Mouse (Mus musculus) limb, embryonic 10.5 days (tissue): ENCODE results near the gene Sgms2. TPM values are rescaled to one million over a fixed set of nuclear protein-coding genes. Genes with fewer than 3 reads are reported as not detected.

Experiments used
- DNase-seq: peaks from one replicate; pipeline ENCODE4 v3.0.0-alpha.2; 2017; ENCODE audit warnings: low spot score
- H3K27ac ChIP-seq: fragments of 300-500 bp; sonication (generic); 2 replicates; pipeline ENCODE4 v1.5.1; 2016; ENCODE audit warnings: mild to moderate bottlenecking
- H3K27me3 ChIP-seq: fragments of 300-500 bp; sonication (generic); 2 replicates; pipeline ENCODE4 v1.6.1; 2016; ENCODE audit warnings: low read depth, mild to moderate bottlenecking; ENCODE audit not compliant: poor library complexity, severe bottlenecking
- H3K36me3 ChIP-seq: fragments of 300-500 bp; sonication (generic); 2 replicates; pipeline ENCODE4 v1.6.1; 2016; ENCODE audit warnings: mild to moderate bottlenecking, moderate library complexity
- H3K4me1 ChIP-seq: fragments of 300-500 bp; sonication (generic); 2 replicates; pipeline ENCODE4 v1.6.1; 2016
- H3K4me3 ChIP-seq: fragments of 300-500 bp; sonication (generic); 2 replicates; pipeline ENCODE4 v1.5.1; 2016; ENCODE audit warnings: mild to moderate bottlenecking, moderate library complexity
- H3K9me3 ChIP-seq: fragments of 300-500 bp; sonication (generic); replicated peaks from 2 replicates; pipeline ENCODE4 v1.6.1; 2016; ENCODE audit warnings: mild to moderate bottlenecking
- WGBS: fragments of 180-500 bp; shearing (Covaris S2); methylation state at CpG from one replicate; pipeline ENCODE4 v1.1.7; 2016; 5-methylcytosine and 5-hydroxymethylcytosine counted together
- polyA plus RNA-seq: library from polyadenylated mRNA; unstranded; fragments of >200 nt; fragmentation: Nextera tagmentation; extraction: Ambion mirVana; gene quantifications from 2 replicates; pipeline ENCODE4 v1.2.1, GENCODE M21; 2016

Sgms2 gene
- polyA plus RNA-seq, 1 experiment from 2014 or later, result 1.3 TPM

DNA sequence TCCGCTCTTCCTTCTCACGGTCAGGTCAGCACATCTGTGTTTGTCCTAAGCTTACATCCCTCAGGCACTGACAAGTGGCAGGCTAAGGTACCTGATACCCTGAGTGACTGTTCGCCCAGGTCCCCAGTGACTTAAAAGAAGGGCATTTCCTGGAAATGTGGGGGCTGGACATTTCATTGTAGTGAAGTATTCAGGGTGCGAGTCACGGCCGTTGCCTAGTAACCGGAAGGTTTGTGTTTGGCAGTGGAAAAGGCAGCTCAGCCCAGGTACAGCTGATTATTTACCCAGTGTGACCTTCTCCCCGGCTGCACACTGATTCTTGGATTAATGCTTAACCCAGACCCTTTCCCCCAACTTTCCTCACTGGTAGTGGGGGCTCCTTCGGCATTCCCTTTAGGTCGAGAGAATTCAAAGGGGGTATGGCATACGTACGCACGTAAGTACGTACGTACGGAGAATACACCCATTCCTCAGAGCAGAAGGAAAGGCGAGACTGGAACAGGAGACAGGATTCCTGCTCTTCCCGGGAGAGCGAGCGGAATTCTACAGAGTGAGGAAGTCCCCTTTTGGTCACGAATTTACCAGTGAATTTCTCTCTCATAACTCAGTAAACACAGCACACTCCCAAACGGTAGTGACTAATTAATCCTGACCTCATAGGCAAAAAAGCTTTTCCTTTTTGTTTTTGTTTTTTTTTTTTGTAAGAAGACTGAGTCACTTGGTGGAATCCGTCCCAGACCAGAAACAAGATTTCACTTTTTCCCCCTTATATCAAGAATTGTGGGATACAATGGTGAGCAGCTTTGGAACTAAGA, 126.4 kb downstream of the Sgms2 start:
- Histone ChIP-seq H3K9me3 (no peaks in the 10 kb centered on the region), H3K27ac (no peak overlapping the region), H3K27me3 (no peaks in the 10 kb centered on the region), H3K36me3 (no peaks in the 10 kb centered on the region), H3K4me1 (peaks cover 11% of the 10 kb centered on the region), H3K4me3 (no peak overlapping the region)
- 81% methylated on average over 23 of the region's 23 CpGs for WGBS
- DNase-seq, result no peak

DNA sequence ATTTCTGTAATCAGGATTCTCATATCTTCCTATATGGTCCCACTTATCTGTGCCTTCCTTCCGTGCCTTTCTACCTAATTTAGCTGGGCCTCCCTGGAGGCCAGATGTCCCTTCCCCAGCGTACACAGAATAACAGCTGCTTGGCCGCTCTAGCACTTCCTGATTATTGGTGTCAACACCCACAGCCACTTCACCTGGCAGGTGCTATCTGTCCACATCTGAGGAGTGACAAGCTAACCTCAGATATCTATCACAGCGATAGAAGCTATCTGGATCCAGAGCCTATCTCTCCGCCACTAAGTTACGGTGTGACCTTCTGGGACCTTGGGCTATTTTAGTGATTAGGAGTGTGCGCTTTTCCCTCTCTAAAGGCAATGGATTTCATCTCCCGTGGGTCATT, 127.0 kb downstream of the Sgms2 start:
- Histone ChIP-seq H3K36me3 (no peaks in the 10 kb centered on the region), H3K9me3 (no peaks in the 10 kb centered on the region), H3K27me3 (no peaks in the 10 kb centered on the region), H3K27ac (no peak overlapping the region), H3K4me1 (peaks cover 8% of the 10 kb centered on the region), H3K4me3 (no peak overlapping the region)
- no peak for DNase-seq
- WGBS, result 72% methylated on average over 8 of the region's 8 CpGs

DNA sequence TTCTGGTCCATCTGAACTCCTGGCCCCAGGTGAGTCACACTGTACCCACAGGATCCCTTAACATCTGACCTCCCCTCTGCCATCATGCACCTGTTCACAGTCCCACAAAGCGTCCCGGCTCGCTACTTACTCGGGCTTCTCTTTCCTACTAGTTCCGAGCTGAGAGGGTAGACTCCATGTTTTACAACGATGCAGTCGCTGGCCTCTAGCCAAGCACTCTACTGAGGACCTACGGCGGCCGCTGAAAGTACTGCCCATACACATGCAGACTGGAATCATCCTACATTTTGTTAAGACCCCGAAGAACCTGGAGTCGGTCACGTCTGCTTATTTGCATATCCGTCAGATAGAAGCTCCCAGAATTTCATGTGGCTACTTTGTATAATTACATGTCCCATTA, 127.6 kb downstream of the Sgms2 start:
- no peak overlapping the region for H3K4me3 ChIP-seq
- DNase-seq, result no peak
- no peaks in the 10 kb centered on the region for H3K36me3 ChIP-seq
- peaks cover 8% of the 10 kb centered on the region for H3K4me1 ChIP-seq
- WGBS, result 92% methylated on average over 14 of the region's 14 CpGs
- H3K9me3 ChIP-seq, result no peaks in the 10 kb centered on the region
- H3K27me3 ChIP-seq, result no peaks in the 10 kb centered on the region
- H3K27ac ChIP-seq, result no peak overlapping the region

DNA sequence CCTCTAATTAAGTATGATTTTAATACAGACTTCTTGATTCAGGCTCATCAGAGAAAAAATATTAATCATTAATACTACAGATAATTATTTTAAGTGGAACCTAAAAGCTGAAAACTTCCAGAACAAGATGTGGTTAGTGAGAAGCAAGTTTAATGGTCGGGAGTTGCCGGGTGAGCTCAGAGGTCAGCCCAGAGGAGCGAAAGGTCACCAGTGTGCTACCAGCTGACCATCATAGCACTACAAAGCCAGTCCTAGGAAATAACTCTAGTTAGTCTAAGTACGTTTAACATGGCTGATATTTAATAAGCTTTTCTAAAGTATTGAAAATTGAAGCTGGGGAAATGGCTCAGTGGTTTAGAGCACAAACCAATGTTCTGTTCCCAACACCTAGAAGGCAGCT, 129.3 kb downstream of the Sgms2 start:
- no peak for DNase-seq
- 75% methylated on average over 4 of the region's 4 CpGs for WGBS

DNA sequence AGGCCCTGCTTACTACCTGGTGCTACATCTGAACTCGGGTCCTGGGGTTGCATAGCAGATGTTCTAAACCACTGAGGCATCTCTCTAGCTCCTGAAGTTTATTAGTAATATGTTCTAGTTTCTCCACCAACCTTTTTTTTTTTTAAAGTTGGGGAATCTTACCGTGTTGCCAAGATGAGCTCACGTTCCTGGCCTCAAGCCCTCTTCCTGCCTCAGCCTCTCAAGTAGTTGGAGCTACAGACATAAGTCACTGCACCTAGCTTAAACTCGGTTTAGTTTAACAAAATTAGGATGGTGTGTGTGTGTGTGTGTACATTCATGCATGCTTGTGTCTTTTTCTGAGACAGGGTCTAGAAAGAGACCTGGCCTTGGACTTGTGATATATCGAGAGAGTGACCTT, 132.2 kb downstream of the Sgms2 start:
- no peak overlapping the region for H3K4me3 ChIP-seq
- no peak for DNase-seq
- H3K9me3 ChIP-seq, result no peaks in the 10 kb centered on the region
- H3K27ac ChIP-seq, result no peak overlapping the region
- H3K27me3 ChIP-seq, result no peaks in the 10 kb centered on the region
- no peaks in the 10 kb centered on the region for H3K36me3 ChIP-seq
- peaks cover 4% of the 10 kb centered on the region; the same call in 1 of the 2 replicates for H3K4me1 ChIP-seq
- WGBS, result 86% methylated on average over 5 of the region's 5 CpGs

More for the DNA sequence above, 129.3 kb downstream of the Sgms2 start:
- no peaks in the 10 kb centered on the region for H3K27me3 ChIP-seq
- H3K36me3 ChIP-seq, result no peaks in the 10 kb centered on the region
- no peaks in the 10 kb centered on the region for H3K9me3 ChIP-seq
- H3K27ac ChIP-seq, result no peak overlapping the region
- peaks cover 8% of the 10 kb centered on the region for H3K4me1 ChIP-seq
- H3K4me3 ChIP-seq, result no peak overlapping the region

DNA sequence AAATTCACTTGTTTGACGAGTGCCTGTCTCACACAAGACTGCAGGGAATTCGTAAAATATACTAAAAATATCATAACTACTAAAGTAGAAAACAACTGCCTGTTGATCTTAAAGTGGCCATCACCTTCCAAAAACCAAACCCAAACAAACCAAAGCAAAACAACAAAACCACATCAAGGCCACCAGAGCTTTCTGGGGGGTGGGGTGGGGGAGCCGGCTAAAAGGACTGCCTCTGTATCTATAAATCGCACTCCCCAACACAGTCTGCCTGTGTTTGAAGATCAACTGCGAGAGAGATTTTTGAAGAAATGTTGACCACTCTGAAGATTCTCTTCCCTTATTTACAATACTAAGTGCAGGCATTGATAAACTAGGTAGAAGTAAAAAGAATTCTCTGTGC, 133.0 kb downstream of the Sgms2 start:
- no peak overlapping the region for H3K27ac ChIP-seq
- WGBS, result 81% methylated on average over 5 of the region's 5 CpGs
- no peaks in the 10 kb centered on the region for H3K36me3 ChIP-seq
- H3K4me1 ChIP-seq, result peaks cover 4% of the 10 kb centered on the region; the same call in 1 of the 2 replicates
- no peak for DNase-seq
- H3K27me3 ChIP-seq, result no peaks in the 10 kb centered on the region
- no peak overlapping the region for H3K4me3 ChIP-seq
- H3K9me3 ChIP-seq, result no peaks in the 10 kb centered on the region

DNA sequence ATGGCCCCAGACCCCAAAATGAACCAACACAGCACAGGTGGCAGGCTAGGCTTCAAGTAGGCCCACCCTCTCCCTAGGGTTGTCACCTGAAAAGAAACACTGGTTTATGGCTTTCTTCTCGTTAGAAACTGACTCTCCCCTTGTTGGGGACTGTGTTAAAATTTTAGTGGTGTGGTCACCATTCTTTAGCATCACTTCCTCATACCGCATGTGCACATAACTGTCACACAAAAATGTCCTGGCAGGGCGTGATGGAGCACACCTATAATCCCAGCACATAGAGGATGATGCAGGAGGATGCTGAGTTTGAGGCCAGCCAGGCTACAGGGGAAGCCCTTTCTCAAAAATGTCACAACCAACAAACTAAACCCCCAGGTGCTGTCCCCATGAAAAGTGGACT, 133.6 kb downstream of the Sgms2 start:
- 85% methylated on average over 3 of the region's 3 CpGs for WGBS
- Histone ChIP-seq H3K9me3 (no peaks in the 10 kb centered on the region), H3K27ac (no peak overlapping the region), H3K4me1 (peaks cover 4% of the 10 kb centered on the region; the same call in 1 of the 2 replicates), H3K4me3 (no peak overlapping the region), H3K36me3 (no peaks in the 10 kb centered on the region), H3K27me3 (no peaks in the 10 kb centered on the region)
- DNase-seq, result no peak

DNA sequence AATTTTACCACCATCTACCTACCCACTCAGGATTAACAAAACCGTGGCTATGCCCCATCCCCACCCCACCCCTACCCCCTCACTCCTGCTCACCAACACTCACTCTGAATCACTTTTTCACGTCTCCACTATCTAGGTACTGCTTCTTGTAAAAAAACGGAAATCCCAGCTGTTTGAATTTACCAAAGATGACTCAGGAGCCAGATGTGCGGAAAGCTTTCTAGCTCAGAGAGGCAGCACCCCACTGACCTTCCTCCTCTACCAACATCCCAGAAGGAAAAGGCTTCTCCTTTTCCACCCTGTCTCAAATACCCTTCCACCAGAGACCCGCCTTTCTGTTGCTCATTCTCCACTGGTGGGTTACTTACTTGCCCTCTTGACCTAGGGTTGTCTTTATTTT, 135.2 kb downstream of the Sgms2 start:
- DNase-seq, result no peak
- H3K36me3 ChIP-seq, result no peaks in the 10 kb centered on the region
- no peaks in the 10 kb centered on the region for H3K27me3 ChIP-seq
- H3K4me3 ChIP-seq, result no peak overlapping the region
- H3K9me3 ChIP-seq, result no peaks in the 10 kb centered on the region
- H3K27ac ChIP-seq, result no peak overlapping the region
- H3K4me1 ChIP-seq, result peaks cover 4% of the 10 kb centered on the region; the same call in 1 of the 2 replicates
- WGBS, result 65% methylated on average over 5 of the region's 5 CpGs

DNA sequence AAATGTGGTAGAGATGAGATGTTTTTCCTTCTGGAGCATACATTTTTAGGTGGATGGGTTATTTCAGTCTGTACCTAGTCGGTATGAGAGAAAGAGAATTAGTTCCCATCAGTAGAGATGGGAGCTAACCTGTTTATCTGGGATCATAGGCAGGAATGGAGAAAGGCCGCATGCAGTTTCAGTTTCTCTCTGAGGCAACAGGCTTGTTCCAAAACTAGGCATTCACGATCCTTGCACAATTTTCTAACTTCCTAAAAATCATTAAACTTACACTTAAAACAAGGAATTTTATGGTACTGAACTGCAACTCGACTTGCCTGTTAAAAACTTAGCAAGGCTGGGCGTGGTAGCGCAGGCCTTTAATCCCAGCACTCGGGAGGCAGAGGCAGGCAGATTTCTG, 140.7 kb downstream of the Sgms2 start:
- Histone ChIP-seq H3K27me3 (no peaks in the 10 kb centered on the region), H3K27ac (no peak overlapping the region), H3K4me1 (0 out of 2 replicates have a peak, but pooled peaks cover 3% of the 10 kb centered on the region), H3K9me3 (no peaks in the 10 kb centered on the region), H3K36me3 (no peaks in the 10 kb centered on the region), H3K4me3 (no peak overlapping the region)
- DNase-seq, result no peak
- 93% methylated on average over 7 of the region's 7 CpGs for whole genome bisulfite sequencing

DNA sequence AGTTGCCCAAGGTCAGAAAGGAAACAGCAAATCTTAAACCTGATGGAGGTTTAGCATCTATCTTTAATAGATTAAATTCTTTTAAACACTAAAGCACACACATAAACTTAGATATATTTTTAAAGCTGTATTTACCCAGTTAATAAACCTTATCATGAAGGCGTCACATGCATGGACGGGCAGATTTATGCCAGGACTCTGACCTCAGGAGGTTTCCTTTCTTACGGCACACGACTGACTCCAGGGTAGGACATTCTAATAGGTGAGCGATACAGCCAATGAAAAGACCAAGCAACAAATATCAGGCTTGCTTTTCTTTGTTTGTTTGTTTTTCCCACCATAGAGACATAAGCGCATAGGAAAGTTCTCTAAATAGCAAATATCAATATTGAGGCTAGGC, 142.2 kb downstream of the Sgms2 start:
- Histone ChIP-seq H3K9me3 (no peaks in the 10 kb centered on the region), H3K4me1 (peaks cover 10% of the 10 kb centered on the region), H3K4me3 (no peak overlapping the region), H3K27me3 (no peaks in the 10 kb centered on the region), H3K27ac (no peak overlapping the region), H3K36me3 (no peaks in the 10 kb centered on the region)
- WGBS, result 86% methylated on average over 6 of the region's 6 CpGs
- no peak for DNase-seq

DNA sequence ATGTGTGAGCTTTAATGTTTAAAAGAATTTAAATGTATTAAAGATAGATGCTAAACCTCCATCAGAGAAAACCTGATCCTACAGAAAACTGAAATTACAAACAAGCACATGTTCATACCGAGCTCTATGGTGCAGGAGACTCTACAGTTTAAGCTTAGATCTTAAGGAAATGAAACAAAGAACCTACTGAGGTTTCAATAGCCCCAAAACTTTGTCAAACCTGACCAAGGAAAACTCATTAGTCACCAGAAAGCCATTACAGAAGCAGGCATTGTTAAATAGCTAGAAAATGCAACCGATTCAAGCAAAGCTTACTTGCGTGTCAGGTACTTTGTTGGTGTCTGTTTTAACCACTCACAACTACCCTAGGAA, 142.6 kb downstream of the Sgms2 start:
- H3K36me3 ChIP-seq, result no peaks in the 10 kb centered on the region
- 88% methylated on average over 3 of the region's 3 CpGs for WGBS
- no peaks in the 10 kb centered on the region for H3K27me3 ChIP-seq

DNA sequence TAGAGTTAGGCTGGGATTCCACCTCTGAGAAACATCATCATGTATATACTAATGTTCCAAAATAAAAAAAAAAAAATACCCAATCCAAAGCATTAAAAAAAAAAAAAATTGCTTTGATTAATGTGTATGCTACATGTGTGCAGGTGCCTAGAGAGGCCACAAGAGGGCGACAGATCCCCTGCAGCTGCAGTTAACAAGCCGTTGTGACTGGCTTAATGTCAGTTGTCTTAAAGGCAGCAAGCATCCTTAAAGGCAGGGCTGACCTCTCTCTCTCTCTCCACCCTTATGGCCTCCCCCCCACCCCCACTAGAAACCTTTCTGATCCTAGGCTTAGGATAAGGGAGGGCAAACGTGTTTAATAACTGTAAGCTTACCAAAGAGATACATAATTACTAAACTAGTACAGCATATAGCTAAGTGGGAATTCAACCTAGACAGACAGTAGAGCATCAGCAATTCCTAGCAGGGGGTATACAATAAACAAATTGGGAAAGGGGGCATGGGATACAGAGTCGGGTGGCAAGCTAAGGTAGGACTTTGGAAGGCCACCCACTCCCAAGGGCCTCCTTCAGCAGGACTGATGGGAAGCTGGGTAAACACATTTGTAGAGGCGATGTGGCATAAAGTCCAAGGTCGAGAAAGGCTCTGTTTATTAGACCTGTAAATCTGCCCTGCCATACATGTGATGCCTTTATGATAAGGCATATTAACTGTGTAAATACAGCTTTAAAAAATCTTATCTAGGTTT, 143.2 kb downstream of the Sgms2 start:
- DNase-seq, result no peak
- Histone ChIP-seq H3K4me1 (peaks cover 20% of the 10 kb centered on the region), H3K27me3 (no peaks in the 10 kb centered on the region), H3K36me3 (no peaks in the 10 kb centered on the region), H3K4me3 (no peak overlapping the region), H3K27ac (no peak overlapping the region), H3K9me3 (no peaks in the 10 kb centered on the region)
- WGBS, result 59% methylated on average over 6 of the region's 6 CpGs

More for the DNA sequence above, 142.6 kb downstream of the Sgms2 start:
- no peak for DNase-seq
- Histone ChIP-seq H3K27ac (no peak overlapping the region), H3K4me3 (no peak overlapping the region), H3K4me1 (peaks cover 14% of the 10 kb centered on the region), H3K9me3 (no peaks in the 10 kb centered on the region)

DNA sequence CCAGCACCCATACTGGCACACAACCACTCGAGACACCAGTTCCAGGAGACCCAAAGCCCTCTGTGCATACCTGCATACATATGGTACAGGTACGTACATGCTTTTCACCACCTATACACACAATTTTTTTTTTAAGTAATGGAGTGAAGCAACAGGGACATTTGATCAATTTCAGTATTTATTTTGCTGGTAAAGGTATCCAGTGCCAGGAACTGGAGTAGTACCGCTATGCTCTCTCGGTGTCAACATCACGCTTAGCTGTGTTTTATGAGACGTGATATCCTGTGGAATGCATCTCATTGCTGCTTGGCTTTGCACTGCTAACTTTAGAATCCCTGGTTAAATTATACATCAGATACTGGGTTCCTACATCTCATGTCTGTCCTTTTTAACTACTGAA, 145.3 kb downstream of the Sgms2 start:
- 97% methylated on average over 6 of the region's 6 CpGs for WGBS
- no peaks in the 10 kb centered on the region for H3K27me3 ChIP-seq
- peaks cover 36% of the 10 kb centered on the region for H3K4me1 ChIP-seq
- H3K27ac ChIP-seq, result no peak overlapping the region
- H3K9me3 ChIP-seq, result no peaks in the 10 kb centered on the region
- no peak for DNase-seq
- H3K36me3 ChIP-seq, result no peaks in the 10 kb centered on the region
- no peak overlapping the region for H3K4me3 ChIP-seq
